Mouse (Mus musculus) kidney, postnatal 25 days (tissue): ENCODE measurements around the gene Cbln1.

Experiments
- DNase-seq, 2 experiments: peaks; one replicate each; pipeline ENCODE4 v3.0.0; 2021; ENCODE audit warnings: mixed read lengths in 2 of 2

Gene Cbln1

GRCm38 (mm10) chr8:87472271-87473236, at the start of gene Cbln1:
Gene Cbln1 (minus strand): TSS chr8:87472609.
- DNase-seq: peak; percentile 88 to 95

- DNase-seq: no peak
These were observed 44.7 kb upstream of the Cbln1 start for GRCm38 (mm10) chr8:87517132-87517531.

DNA sequence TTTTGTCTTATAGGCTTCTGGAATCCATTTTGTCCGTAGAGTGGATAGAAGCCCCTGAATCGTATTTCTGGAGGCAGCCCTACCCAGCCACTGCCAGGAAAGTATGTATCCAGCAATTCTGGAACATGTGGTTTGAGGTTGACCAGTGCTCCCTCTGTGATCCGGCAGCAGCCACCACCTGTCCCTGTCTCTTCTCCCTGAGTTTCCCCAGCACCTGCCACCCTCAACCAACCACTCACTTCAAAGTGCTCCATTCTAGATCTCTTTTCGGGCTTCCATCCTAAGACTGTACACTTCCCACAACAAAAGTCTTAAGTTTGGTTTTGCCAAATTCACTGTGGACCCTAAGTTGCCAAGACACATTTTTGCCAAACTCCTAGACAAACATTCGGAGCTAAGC, 41.4 kb upstream of the Cbln1 start:
- no peak for DNase-seq

DNA sequence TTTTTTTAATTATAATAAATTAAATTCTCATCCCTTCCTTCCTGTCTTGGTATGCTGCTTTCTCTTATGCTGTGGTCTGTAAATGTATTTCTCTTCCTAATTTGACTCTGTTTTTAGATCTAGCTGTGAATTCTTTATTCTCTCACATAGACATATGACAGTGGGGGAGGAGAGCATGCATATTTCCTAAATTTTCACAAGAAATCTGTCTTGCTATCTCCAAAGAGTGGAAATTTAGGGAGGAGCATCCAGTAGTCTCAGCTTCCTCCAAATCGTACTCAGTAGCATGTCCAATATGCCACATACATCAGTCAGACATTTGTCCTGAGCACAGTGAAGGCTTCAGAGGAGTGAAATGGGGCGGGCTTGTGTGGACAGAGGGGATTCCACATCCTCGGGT, 40.9 kb upstream of the Cbln1 start:
- DNase-seq: no peak

GRCm38 (mm10) chr8:87512636-87513035, 40.2 kb upstream of the Cbln1 start:
- DNase-seq: no peak

DNA sequence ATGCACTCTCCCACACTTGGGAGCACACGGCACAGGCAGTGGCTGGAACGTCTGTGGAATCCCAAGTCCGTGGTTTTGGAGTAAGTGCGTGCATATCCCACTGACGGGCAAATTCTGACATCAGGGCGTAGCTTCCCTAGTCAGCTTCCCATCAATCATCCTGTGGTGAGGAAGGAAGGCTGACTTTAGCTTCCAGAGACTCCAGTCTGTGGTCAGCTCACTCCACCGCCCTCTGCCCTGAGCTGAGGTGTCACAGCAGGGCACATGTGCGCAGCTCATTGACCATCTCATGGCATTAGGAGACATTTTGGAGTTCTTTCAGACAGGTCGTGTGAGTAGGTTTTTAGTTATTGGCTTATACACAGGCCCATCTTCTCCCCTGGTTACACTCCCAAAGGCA, 34.6 kb upstream of the Cbln1 start:
- no peak for DNase-seq

GRCm38 (mm10) chr8:87504441-87504840, 32.0 kb upstream of the Cbln1 start:
- DNase-seq: no peak

DNA sequence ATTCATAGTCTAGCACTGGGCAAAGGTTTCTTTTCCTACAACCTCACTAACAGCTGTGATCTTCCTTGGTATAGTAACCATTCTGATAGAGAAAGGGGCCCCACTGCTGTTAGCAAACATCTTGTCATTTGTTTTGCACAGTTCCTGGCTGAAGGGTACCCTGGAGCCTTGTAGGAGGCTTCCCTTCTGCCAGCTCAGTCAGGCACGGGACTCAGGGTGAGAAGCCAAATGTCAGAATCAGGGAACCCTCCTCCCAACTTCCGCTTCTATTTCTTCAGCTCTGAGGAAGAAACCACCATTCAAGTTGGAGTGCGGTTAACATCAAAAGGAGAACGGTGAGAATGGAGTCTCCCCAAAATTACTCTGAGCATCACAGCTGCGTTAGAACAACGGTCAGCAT, 30.3 kb upstream of the Cbln1 start:
- DNase-seq: no peak

DNA sequence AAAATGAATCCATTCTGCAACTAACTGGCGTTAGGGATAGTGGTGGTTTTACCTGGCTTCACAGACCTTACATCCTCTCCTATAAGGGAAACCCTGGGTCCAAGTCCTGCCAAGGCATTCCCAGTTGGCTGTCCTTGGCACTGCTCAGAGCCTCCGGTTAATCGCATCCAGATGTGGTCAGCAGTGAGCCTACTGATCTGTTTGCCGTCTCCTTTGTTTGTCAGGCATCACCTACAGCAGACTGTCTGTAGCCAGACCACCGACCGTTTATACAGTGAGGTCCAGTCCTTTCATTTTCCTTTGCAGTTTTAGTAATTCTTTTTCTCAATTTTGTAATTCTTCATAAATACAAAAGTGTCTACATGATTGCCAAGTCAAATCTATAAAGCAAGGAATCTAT, 25.2 kb upstream of the Cbln1 start:
- no peak for DNase-seq

GRCm38 (mm10) chr8:87496511-87496910, 24.1 kb upstream of the Cbln1 start:
- no peak for DNase-seq

DNA sequence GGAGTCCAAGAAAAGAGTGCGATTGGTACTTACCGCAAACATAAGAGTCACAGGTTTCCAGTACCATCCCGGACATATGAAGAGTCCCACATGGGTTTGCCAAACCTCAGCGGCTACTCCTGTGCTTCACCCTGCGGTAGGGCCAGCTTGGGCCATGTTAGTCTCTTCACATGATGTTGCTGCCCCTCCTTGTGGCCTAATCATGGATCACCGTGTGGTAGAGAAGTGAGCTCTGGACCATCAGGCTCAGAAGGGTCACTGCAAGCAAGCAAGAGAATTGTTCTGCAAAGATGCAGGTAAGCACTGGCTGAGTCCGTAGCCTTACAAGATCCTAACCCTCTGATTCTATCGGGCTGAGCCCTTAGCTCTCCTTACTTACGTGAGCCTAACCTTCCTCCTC, 22.5 kb upstream of the Cbln1 start:
- DNase-seq: no peak

DNA sequence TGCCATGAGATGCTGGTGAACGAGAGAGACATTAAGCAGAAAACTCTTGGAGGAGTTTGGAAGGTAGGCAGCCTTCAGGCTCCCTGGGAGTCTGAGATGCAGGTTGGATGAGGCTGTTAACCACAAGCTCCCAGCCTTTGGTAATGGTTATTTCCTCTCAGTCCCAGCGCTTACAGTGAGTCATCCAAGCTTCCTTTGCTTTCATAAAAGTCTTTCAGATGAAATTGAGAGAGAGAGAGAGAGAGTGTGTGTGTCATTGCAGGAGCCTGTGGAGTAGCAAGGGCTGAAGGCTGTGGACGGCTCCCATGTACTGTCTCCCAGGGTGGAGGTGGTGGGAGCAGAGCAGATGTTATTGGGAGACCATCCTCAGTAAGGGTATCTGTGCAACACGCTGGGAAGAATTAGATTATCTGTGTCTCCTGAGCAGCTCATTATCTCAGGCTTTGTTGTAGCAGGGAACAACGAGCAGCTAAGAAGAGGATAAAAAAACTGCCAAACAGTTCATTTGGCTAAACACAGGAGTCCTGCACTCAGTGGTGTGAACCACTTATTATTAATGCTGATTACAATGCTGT, 17.5 kb upstream of the Cbln1 start:
- DNase-seq: no peak

- DNase-seq: no peak
These were observed 9.0 kb upstream of the Cbln1 start for GRCm38 (mm10) chr8:87481396-87481795.

DNA sequence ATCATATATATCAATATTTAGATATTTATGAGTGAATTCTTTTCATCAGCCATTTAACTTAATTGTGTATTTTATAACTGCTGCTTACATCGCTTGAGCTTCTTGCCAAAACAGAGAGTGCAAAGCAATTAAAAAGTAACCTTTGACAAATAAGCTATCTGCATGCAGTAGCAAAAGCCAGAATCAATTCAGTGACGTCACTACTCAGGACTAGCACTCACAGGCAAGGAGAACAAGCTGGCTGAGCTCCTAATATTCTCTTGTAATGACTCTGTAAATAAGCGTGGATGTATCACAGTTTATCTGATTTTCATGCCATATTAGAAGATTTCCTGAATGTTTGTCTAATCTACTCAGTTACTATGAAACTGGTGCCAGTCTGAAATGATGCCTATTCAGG, 5.8 kb upstream of the Cbln1 start:
- no peak for DNase-seq

- no peak for DNase-seq
These were observed 4.8 kb upstream of the Cbln1 start for GRCm38 (mm10) chr8:87477102-87477645.

- no peak for DNase-seq
These were observed 3.1 kb upstream of the Cbln1 start for GRCm38 (mm10) chr8:87475551-87475950.

- DNase-seq: no peak
These were observed 2.0 kb upstream of the Cbln1 start for GRCm38 (mm10) chr8:87474379-87474778.

DNA sequence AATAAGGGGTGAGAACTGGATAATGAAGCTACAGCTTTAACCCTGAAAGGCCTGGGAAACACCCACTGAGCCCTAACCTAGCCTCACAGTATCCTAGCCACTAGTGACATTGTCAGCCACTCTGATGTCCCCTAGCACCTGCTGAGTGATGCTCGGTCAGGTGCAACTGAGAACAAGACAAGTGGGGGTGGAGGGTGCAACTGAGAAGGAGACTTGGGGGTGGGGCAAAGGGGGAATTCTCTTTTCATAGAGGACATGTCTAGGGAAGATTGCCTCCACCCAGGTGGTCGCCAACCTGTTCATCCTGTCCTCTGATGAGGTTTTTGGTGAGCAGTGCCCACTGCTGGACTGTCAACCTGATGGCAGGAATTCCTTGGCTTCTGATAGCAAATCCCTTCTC, 1.5 kb upstream of the Cbln1 start:
- DNase-seq: no peak

GRCm38 (mm10) chr8:87473314-87473713, 905 bp upstream of the Cbln1 start:
- no peak for DNase-seq

DNA sequence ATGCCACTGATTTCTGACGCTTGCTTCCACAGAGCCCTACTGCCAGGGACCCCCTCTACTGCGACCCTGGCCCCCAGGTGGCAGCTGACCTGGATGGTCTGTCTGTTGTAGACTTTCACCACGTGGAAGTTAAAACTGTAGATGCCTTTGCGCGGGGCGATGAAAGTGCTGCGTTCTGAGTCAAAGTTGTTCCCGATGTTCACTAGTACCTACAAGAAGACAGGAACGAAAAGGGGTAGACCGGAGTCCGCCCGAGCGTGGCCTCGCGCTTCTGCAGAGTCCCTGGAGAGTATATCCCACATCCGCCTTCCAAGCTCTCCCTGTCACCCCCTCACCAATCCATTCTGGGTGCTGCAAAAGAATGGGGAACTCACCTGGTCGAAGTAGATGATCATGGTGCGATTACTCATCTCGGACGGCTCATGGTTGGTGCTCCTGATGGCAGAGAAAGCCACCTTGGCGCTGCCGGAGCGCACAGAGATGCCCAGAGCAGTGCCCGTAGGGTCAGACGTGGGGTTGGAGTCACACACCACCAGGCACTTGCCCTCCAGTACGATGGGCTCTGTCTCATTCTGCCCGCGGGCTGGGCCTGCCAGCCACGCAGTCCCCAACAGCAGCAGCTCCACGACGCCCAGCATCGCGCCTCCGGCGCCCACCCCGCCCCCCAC, 672 bp downstream of the Cbln1 start:
- DNase-seq: no peak

- DNase-seq: no peak
These were observed 1.4 kb downstream of the Cbln1 start for GRCm38 (mm10) chr8:87470834-87471602.

DNA sequence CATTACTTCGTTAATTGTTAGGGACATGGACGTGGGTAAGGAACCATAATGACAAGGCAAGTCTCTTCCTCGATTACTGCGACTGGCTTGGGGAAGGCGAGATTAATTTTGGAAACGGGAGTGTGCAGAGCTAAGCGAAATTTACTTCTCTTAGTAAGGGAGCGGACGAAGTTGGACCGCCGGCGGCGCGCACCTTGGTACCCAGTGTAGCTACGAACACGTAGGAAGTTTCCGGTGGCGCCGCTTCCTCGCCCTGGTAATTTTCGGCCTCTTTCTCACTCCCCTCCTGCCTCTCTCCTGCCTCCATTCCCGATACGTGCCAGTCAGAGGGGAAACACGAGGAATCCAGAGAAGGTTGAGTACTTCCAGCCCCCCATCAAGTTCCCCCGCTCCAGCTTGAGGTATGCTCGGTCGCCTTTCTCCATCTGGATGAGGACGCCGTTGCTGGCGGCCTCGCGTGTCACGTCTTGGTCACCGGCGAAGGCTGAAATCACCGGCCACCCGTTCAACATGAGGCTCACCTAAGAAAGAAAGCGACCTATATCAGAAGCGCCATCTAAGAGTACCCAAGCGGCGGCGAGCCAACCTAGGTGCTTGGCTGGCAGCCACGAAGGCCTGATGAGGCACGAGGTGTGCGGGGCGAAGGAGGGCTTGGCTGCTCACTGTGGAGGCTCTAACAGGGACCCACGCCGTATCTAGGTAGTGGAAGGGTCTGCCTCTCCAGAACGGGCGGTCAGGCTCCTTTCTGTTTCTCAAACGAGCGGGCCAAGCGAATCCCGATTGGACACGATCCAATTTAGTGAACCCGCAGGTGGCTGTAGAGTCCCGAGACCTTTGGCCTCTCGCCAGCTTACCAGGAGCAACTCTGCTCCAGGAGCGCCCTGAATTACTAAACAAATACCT, 2.2 kb downstream of the Cbln1 start:
- peak; percentile 43 to 62 for DNase-seq
